Mouse (Mus musculus): ENCODE measurements around the gene Dab2ip. TPM values are rescaled to one million over a fixed set of nuclear protein-coding genes. Genes with fewer than 3 reads are reported as not detected.

The Dab2ip gene
- total RNA-seq, 4 experiments from 2014 or later, result 38.2 to 71.8 (median 40.3) TPM

GRCm38 (mm10) chr2:35746638-35747037, 188.6 kb downstream of the Dab2ip start:
- DNase-seq (ENCODE audit: low spot score in 2 of 2), result no peak

- DNase-seq (ENCODE audit: low spot score in 2 of 2), result no peak
Measured at GRCm38 (mm10) chr2:35747371-35748035, 189.4 kb downstream of the Dab2ip start.

- no peak for DNase-seq (ENCODE audit: low spot score in 2 of 2)
Measured at GRCm38 (mm10) chr2:35750533-35751141, 192.6 kb downstream of the Dab2ip start.

GRCm38 (mm10) chr2:35751781-35752505, 193.9 kb downstream of the Dab2ip start:
- DNase-seq (ENCODE audit: low spot score in 2 of 2), result no peak

GRCm38 (mm10) chr2:35756467-35756866, 198.4 kb downstream of the Dab2ip start:
- DNase-seq (ENCODE audit: low spot score in 2 of 2), result no peak

- DNase-seq (ENCODE audit: low spot score in 2 of 2), result no peak
Measured at GRCm38 (mm10) chr2:35760352-35760751, 202.3 kb downstream of the Dab2ip start.

GRCm38 (mm10) chr2:35760867-35761266, 202.8 kb downstream of the Dab2ip start:
- no peak for DNase-seq (ENCODE audit: low spot score in 2 of 2)

GRCm38 (mm10) chr2:35761458-35761857, 203.4 kb downstream of the Dab2ip start:
- DNase-seq (ENCODE audit: low spot score in 2 of 2), result no peak

- DNase-seq (ENCODE audit: low spot score in 2 of 2), result no peak
Measured at GRCm38 (mm10) chr2:35763818-35764217, 205.8 kb downstream of the Dab2ip start.

- DNase-seq (ENCODE audit: low spot score in 2 of 2), result no peak
Measured at GRCm38 (mm10) chr2:35764328-35764727, 206.3 kb downstream of the Dab2ip start.

GRCm38 (mm10) chr2:35767834-35768537, 209.9 kb downstream of the Dab2ip start:
- no peak for DNase-seq (ENCODE audit: low spot score in 2 of 2)

GRCm38 (mm10) chr2:35768538-35769238, 210.6 kb downstream of the Dab2ip start:
- DNase-seq (ENCODE audit: low spot score in 2 of 2), result no peak

- no peak for DNase-seq (ENCODE audit: low spot score in 2 of 2)
Measured at GRCm38 (mm10) chr2:35769398-35769797, 211.3 kb downstream of the Dab2ip start.

GRCm38 (mm10) chr2:35770541-35770940, 212.5 kb downstream of the Dab2ip start:
- no peak for DNase-seq (ENCODE audit: low spot score in 2 of 2)

GRCm38 (mm10) chr2:35775651-35776055, 217.6 kb downstream of the Dab2ip start:
- no peak for DNase-seq (ENCODE audit: low spot score in 2 of 2)

- DNase-seq (ENCODE audit: low spot score in 2 of 2), result no peak
Measured at GRCm38 (mm10) chr2:35776935-35777334, 218.9 kb downstream of the Dab2ip start.

- no peak for DNase-seq (ENCODE audit: low spot score in 2 of 2)
Measured at GRCm38 (mm10) chr2:35779266-35779665, 221.2 kb downstream of the Dab2ip start.
